Mouse (Mus musculus) T-cell, adult 66 days (primary cell): ENCODE data around the gene Ackr1. TPM values are rescaled to one million over a fixed set of nuclear protein-coding genes. Genes with fewer than 3 reads are reported as not detected.

Source experiments
- total RNA-seq, 2 experiments: library from RNA; stranded (reverse); gene quantifications; 3 replicates in 1 of 2; 4 replicates in 1 of 2; pipeline ENCODE4 v1.2.4; 2023

Gene Ackr1
- not detected for total RNA-seq

GRCm38 (mm10) chr1:173333312-173334253, at the start of gene Ackr1:
TSS of gene Ackr1 (minus strand) at chr1:173333750.

GRCm38 (mm10) chr1:173367356-173368046, 34.0 kb upstream of the Ackr1 start, which contains the start of gene Cadm3:
TSS of gene Cadm3 (minus strand) at chr1:173367695.

GRCm38 (mm10) chr1:173350372-173350957, 16.9 kb upstream of the Ackr1 start, which contains the start of gene Aim2:
TSS of gene Aim2 (plus strand) at chr1:173350879.

Other genes with a start within 250 kb of the Ackr1 start
- gene Olfr1408, start 196.4 kb downstream of the Ackr1 start, total RNA-seq, result not detected
- gene Olfr1406, start 143.1 kb downstream of the Ackr1 start, total RNA-seq, result not detected
- not detected for gene Olfr218, start 135.9 kb downstream of the Ackr1 start, total RNA-seq
- gene Olfr1404, start 121.4 kb downstream of the Ackr1 start, total RNA-seq, result not detected
- not detected for gene Fcer1a, start 106.5 kb downstream of the Ackr1 start, total RNA-seq
- gene Olfr418, start 67.7 kb downstream of the Ackr1 start, total RNA-seq, result not detected
- not detected for gene Mptx2, start 56.0 kb downstream of the Ackr1 start, total RNA-seq
- 10 to 100 TPM; 49.3 to 72.0 TPM for gene Aim2, start 17.1 kb upstream of the Ackr1 start, total RNA-seq
- gene Cadm3, start 33.9 kb upstream of the Ackr1 start, total RNA-seq, result under 1 TPM in 1 of 2 experiments, not detected in 1; 0.15 TPM
- 100 to 1,000 TPM; 121 to 135 TPM for gene Ifi206, start 157.3 kb upstream of the Ackr1 start, total RNA-seq
- 10 to 100 TPM; 44.9 to 54.5 TPM for gene Ifi214, start 202.2 kb upstream of the Ackr1 start, total RNA-seq